Mouse (Mus musculus): ENCODE measurements at regions not wholly inside any gene's neighbourhood (a gene's known extent, or its start where the extent isn't known, plus 50 kb on each side); places are given as distances from the start of the nearest gene placed in this dataset.

DNA sequence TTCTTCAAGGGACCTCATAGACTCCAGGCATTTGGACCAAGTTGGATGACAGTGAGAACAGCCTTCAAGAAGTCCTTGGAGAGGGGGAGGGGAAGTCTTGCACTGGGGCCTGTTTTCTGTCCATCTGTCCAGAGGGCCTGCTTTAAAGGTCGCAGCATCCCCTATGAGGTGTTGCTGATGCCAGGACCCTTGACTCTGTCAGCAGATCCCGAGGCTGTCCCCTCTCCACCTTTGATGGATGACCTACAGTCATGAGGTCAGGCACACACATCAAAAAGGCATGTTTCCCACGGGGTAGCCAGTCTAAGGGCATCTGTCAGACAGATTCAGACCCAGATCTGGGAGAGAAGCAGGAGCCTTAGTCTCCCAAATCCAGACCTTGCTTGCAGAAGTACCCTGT, 183.4 kb upstream of the Gli2 start:
- Histone ChIP-seq H3K9me3 (ENCODE audit: control insufficient read depth, low read length) (no peaks in the 10 kb centered on the region), H3K9ac (ENCODE audit: low read depth, low read length) (no peak overlapping the region), H3K4me3 (ENCODE audit: low read depth, low read length) (no peak overlapping the region), H3K27ac (ENCODE audit: low read depth, low read length) (no peak overlapping the region), H3K27me3 (ENCODE audit: control insufficient read depth, insufficient read depth, low read length) (no peaks in the 10 kb centered on the region), H3K4me2 (replicated peaks; ENCODE audit: low read depth, low read length) (no peak overlapping the region), H3K36me3 (ENCODE audit: control insufficient read depth, insufficient read depth, low read length) (no peaks in the 10 kb centered on the region), H3K4me1 (replicated peaks; ENCODE audit: control insufficient read depth, insufficient read depth, low read length) (no peaks in the 10 kb centered on the region)
- ATAC-seq (ENCODE audit: low FRiP score) (no peak), DNase-seq (ENCODE audit: low spot score) (no peak)
- 31% methylated on average over 3 of the region's 3 CpGs for WGBS

DNA sequence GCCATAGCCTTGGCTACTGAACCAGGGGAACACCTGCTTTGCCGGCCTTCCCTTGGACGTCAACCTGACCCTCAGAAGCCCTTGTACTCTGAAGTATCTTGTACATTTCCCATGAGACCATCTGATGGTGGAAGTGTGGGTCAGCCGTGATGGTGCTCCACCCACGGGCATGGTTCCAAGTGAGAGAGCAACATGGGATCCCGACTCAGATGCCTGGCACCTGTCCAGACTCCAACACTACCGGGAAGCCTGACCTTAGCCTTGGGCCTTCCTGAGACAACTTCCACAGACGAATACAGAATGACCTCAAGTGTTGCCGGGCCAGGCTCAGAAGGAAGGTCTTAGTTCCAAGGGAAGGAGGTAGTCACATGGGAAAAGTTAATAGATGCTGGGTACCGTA, 181.0 kb upstream of the Gli2 start:
- H3K4me2 ChIP-seq (replicated peaks; ENCODE audit: low read depth, low read length), result no peak overlapping the region
- no peak overlapping the region for H3K27ac ChIP-seq (ENCODE audit: low read depth, low read length)
- no peaks in the 10 kb centered on the region for H3K36me3 ChIP-seq (ENCODE audit: control insufficient read depth, insufficient read depth, low read length)
- ATAC-seq (ENCODE audit: low FRiP score), result no peak
- H3K9ac ChIP-seq (ENCODE audit: low read depth, low read length), result no peak overlapping the region
- no peak overlapping the region for H3K4me3 ChIP-seq (ENCODE audit: low read depth, low read length)
- 91% methylated on average over 9 of the region's 9 CpGs for WGBS
- DNase-seq (ENCODE audit: low spot score), result no peak
- no peaks in the 10 kb centered on the region for H3K4me1 ChIP-seq (replicated peaks; ENCODE audit: control insufficient read depth, insufficient read depth, low read length)
- no peaks in the 10 kb centered on the region for H3K9me3 ChIP-seq (ENCODE audit: control insufficient read depth, low read length)
- H3K27me3 ChIP-seq (ENCODE audit: control insufficient read depth, insufficient read depth, low read length), result no peaks in the 10 kb centered on the region

DNA sequence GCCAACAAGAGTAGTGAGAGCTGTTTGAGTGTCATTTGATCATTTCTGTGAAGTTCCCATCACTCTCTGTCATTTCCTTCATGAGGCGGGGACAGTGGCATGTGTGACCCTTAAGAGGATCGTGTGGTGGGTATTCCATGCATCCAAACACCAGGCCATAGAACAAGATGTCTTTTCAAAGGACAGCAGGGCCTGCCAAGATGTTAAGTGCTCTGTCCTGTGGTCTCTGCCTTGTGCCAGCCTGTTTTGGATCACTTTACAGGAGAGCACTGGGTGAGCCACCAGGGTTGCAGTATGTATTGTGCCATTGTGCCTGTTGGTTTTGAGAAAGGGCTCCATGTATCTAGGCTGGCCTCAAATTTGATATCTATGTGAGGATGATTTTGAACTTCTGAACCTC, 173.6 kb upstream of the Gli2 start:
- H3K9ac ChIP-seq (ENCODE audit: low read depth, low read length), result no peak overlapping the region
- H3K27ac ChIP-seq (ENCODE audit: low read depth, low read length), result no peak overlapping the region
- no peak overlapping the region for H3K4me3 ChIP-seq (ENCODE audit: low read depth, low read length)
- DNase-seq (ENCODE audit: low spot score) (no peak), ATAC-seq (ENCODE audit: low FRiP score) (no peak)
- H3K9me3 ChIP-seq (ENCODE audit: control insufficient read depth, low read length), result no peaks in the 10 kb centered on the region
- no peaks in the 10 kb centered on the region for H3K27me3 ChIP-seq (ENCODE audit: control insufficient read depth, insufficient read depth, low read length)
- WGBS, result 75% methylated on average over 2 of the region's 2 CpGs
- H3K36me3 ChIP-seq (ENCODE audit: control insufficient read depth, insufficient read depth, low read length), result no peaks in the 10 kb centered on the region
- no peak overlapping the region for H3K4me2 ChIP-seq (replicated peaks; ENCODE audit: low read depth, low read length)
- no peaks in the 10 kb centered on the region for H3K4me1 ChIP-seq (replicated peaks; ENCODE audit: control insufficient read depth, insufficient read depth, low read length)

DNA sequence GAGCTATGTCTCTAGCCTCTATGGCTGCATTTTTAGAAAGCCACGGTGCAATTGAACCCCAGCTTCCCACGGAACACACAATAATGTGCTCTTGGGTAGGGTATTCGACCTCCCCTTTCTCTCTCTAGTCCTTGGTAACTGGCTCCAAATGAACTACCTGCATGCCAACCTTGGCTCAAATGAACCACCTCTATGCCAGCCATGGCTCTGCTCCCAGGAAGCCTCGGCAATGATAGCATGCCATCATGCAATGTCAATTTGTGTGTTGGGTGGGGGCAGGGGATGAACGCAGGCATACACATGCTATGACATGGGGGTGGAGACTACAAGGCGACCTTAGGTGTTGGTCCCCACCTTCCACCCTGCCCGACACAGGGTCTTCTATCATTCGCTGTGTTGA, 170.5 kb upstream of the Gli2 start:
- Histone ChIP-seq H3K9ac (ENCODE audit: low read depth, low read length) (no peak overlapping the region), H3K27me3 (ENCODE audit: control insufficient read depth, insufficient read depth, low read length) (no peaks in the 10 kb centered on the region), H3K9me3 (ENCODE audit: control insufficient read depth, low read length) (no peaks in the 10 kb centered on the region), H3K27ac (ENCODE audit: low read depth, low read length) (no peak overlapping the region), H3K36me3 (ENCODE audit: control insufficient read depth, insufficient read depth, low read length) (no peaks in the 10 kb centered on the region), H3K4me2 (replicated peaks; ENCODE audit: low read depth, low read length) (no peak overlapping the region), H3K4me3 (ENCODE audit: low read depth, low read length) (no peak overlapping the region), H3K4me1 (replicated peaks; ENCODE audit: control insufficient read depth, insufficient read depth, low read length) (no peaks in the 10 kb centered on the region)
- WGBS, result 95% methylated on average over 8 of the region's 8 CpGs
- no peak for DNase-seq (ENCODE audit: low spot score)
- ATAC-seq (ENCODE audit: low FRiP score), result no peak

DNA sequence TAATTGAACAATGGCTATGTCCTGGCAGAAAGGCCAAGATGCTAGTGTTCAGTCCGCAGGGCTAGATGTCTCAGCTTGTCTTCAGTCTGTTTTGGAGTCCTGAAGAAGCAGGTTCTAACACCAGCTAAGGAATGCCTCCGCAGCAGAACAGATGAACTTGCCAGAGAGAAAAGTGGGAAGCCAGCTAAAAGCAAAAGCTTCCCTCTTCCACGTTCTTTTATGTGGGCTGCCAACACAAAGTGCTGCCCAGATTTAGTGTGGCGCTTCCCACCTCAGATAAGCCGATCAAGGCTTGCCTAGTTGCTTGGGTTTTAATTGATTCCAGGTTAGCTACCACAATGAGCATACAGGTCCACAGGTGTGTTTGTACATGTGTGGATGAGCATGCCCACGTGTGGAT, 168.5 kb upstream of the Gli2 start:
- 91% methylated on average over 6 of the region's 6 CpGs for WGBS

DNA sequence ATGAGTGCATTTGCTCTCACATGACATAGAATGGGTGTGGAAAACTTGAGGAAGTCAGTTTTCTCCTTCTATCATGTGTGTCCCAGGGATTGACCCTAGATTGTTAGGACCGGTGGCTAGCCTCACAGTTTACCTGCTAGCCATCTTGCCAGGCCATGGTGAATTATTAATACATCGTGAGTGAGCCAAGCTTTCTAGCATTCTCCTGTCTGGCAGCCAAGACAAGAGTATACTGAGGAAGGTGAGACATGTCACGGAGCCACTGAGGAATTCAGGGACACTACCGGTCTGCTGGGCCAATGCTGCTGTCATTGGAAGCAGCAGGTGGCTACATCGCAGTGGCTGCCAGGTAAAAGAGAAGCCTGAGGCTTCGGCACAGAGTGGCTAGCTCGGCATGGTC, 167.6 kb upstream of the Gli2 start:
- DNase-seq (ENCODE audit: low spot score) (no peak), ATAC-seq (ENCODE audit: low FRiP score) (no peak)
- Histone ChIP-seq H3K9me3 (ENCODE audit: control insufficient read depth, low read length) (no peaks in the 10 kb centered on the region), H3K4me2 (replicated peaks; ENCODE audit: low read depth, low read length) (no peak overlapping the region), H3K9ac (ENCODE audit: low read depth, low read length) (no peak overlapping the region), H3K4me1 (replicated peaks; ENCODE audit: control insufficient read depth, insufficient read depth, low read length) (no peaks in the 10 kb centered on the region), H3K27ac (ENCODE audit: low read depth, low read length) (no peak overlapping the region), H3K4me3 (ENCODE audit: low read depth, low read length) (no peak overlapping the region), H3K27me3 (ENCODE audit: control insufficient read depth, insufficient read depth, low read length) (no peaks in the 10 kb centered on the region), H3K36me3 (ENCODE audit: control insufficient read depth, insufficient read depth, low read length) (no peaks in the 10 kb centered on the region)
- WGBS, result 84% methylated on average over 7 of the region's 7 CpGs

More for the DNA sequence above, 168.5 kb upstream of the Gli2 start:
- Histone ChIP-seq H3K4me2 (replicated peaks; ENCODE audit: low read depth, low read length) (no peak overlapping the region), H3K9ac (ENCODE audit: low read depth, low read length) (no peak overlapping the region), H3K27ac (ENCODE audit: low read depth, low read length) (no peak overlapping the region), H3K9me3 (ENCODE audit: control insufficient read depth, low read length) (no peaks in the 10 kb centered on the region), H3K36me3 (ENCODE audit: control insufficient read depth, insufficient read depth, low read length) (no peaks in the 10 kb centered on the region), H3K4me3 (ENCODE audit: low read depth, low read length) (no peak overlapping the region), H3K27me3 (ENCODE audit: control insufficient read depth, insufficient read depth, low read length) (no peaks in the 10 kb centered on the region), H3K4me1 (replicated peaks; ENCODE audit: control insufficient read depth, insufficient read depth, low read length) (no peaks in the 10 kb centered on the region)
- ATAC-seq (ENCODE audit: low FRiP score) (no peak), DNase-seq (ENCODE audit: low spot score) (no peak)

DNA sequence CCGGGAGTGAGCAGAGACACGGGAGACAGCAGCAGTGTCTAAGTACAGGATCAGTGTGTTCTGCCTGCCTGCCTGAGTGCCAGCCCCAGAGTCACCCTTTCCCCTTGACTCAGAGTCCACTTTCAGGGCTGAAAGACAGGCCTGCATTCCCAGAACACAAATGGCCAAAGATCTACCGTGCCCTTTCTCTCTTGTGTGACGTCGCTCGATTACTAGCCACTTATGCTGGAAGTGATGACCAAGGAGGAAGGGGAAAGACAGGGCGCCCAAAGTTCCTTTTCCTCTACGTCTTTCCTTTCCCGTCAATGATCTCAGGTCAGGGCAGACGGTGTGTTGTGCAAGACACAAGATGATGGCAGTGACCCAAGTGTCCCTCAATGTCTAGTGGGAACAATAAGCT, 166.4 kb upstream of the Gli2 start:
- H3K4me3 ChIP-seq (ENCODE audit: low read depth, low read length), result no peak overlapping the region
- H3K27ac ChIP-seq (ENCODE audit: low read depth, low read length), result no peak overlapping the region
- no peak for ATAC-seq (ENCODE audit: low FRiP score)
- WGBS, result 84% methylated on average over 10 of the region's 10 CpGs
- H3K27me3 ChIP-seq (ENCODE audit: control insufficient read depth, insufficient read depth, low read length), result no peaks in the 10 kb centered on the region
- H3K36me3 ChIP-seq (ENCODE audit: control insufficient read depth, insufficient read depth, low read length), result no peaks in the 10 kb centered on the region
- no peaks in the 10 kb centered on the region for H3K4me1 ChIP-seq (replicated peaks; ENCODE audit: control insufficient read depth, insufficient read depth, low read length)
- H3K9me3 ChIP-seq (ENCODE audit: control insufficient read depth, low read length), result no peaks in the 10 kb centered on the region
- no peak overlapping the region for H3K9ac ChIP-seq (ENCODE audit: low read depth, low read length)
- H3K4me2 ChIP-seq (replicated peaks; ENCODE audit: low read depth, low read length), result no peak overlapping the region
- no peak for DNase-seq (ENCODE audit: low spot score)

DNA sequence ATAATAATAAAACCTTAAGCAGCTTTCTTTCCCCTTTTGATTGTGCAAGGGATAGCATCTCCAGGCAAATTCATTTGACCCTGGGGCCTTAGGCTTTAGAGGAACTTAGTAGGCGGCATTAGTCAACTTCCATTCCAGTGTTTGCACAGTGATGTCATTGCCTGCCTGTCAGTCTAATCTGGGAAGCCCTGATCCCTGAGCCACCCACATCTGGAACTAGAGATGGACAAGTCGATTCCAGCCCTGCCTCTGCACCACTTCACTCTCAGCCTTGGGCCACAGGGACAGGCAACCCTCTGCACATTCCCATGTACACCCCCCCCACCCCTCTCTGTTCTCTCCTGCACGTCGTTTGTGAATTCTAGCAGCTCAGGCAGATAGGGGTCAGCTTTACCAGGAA, 164.0 kb upstream of the Gli2 start:
- Histone ChIP-seq H3K36me3 (ENCODE audit: control insufficient read depth, insufficient read depth, low read length) (no peaks in the 10 kb centered on the region), H3K4me3 (ENCODE audit: low read depth, low read length) (no peak overlapping the region), H3K27ac (ENCODE audit: low read depth, low read length) (no peak overlapping the region), H3K9me3 (ENCODE audit: control insufficient read depth, low read length) (no peaks in the 10 kb centered on the region), H3K4me1 (replicated peaks; ENCODE audit: control insufficient read depth, insufficient read depth, low read length) (no peaks in the 10 kb centered on the region), H3K27me3 (ENCODE audit: control insufficient read depth, insufficient read depth, low read length) (no peaks in the 10 kb centered on the region), H3K9ac (ENCODE audit: low read depth, low read length) (no peak overlapping the region), H3K4me2 (replicated peaks; ENCODE audit: low read depth, low read length) (no peak overlapping the region)
- ATAC-seq (ENCODE audit: low FRiP score) (no peak), DNase-seq (ENCODE audit: low spot score) (no peak)
- WGBS, result 57% methylated on average over 4 of the region's 4 CpGs

DNA sequence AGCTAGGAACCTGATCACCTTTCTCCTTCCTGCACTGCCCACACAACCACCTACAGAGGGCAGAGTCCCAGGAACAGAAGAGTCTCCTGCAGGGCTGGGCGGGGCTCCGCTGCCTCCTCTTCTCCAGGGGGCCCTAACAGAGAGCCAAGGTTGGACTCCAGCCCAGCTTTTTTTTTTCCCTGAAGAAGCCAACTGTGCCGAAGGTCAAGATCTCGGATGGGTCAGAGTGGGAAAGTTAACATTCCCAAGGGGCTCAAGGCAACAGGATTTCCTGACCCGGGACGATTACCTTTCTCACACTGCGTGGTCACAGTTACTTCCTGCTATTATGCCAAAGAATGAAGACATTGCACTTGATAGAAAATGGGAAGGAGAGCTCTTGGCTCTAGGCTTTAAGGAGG, 156.2 kb upstream of the Gli2 start:
- Histone ChIP-seq H3K27me3 (ENCODE audit: control insufficient read depth, insufficient read depth, low read length) (no peaks in the 10 kb centered on the region), H3K4me3 (ENCODE audit: low read depth, low read length) (no peak overlapping the region), H3K9ac (ENCODE audit: low read depth, low read length) (no peak overlapping the region), H3K27ac (ENCODE audit: low read depth, low read length) (no peak overlapping the region), H3K4me2 (replicated peaks; ENCODE audit: low read depth, low read length) (no peak overlapping the region), H3K4me1 (replicated peaks; ENCODE audit: control insufficient read depth, insufficient read depth, low read length) (no peaks in the 10 kb centered on the region), H3K36me3 (ENCODE audit: control insufficient read depth, insufficient read depth, low read length) (no peaks in the 10 kb centered on the region), H3K9me3 (ENCODE audit: control insufficient read depth, low read length) (no peaks in the 10 kb centered on the region)
- 62% methylated on average over 7 of the region's 7 CpGs for WGBS
- DNase-seq (ENCODE audit: low spot score) (no peak), ATAC-seq (ENCODE audit: low FRiP score) (no peak)

All from hindbrain, embryonic 11.5 days (tissue).